Mouse (Mus musculus): ENCODE data around the gene Notch2.

DNA sequence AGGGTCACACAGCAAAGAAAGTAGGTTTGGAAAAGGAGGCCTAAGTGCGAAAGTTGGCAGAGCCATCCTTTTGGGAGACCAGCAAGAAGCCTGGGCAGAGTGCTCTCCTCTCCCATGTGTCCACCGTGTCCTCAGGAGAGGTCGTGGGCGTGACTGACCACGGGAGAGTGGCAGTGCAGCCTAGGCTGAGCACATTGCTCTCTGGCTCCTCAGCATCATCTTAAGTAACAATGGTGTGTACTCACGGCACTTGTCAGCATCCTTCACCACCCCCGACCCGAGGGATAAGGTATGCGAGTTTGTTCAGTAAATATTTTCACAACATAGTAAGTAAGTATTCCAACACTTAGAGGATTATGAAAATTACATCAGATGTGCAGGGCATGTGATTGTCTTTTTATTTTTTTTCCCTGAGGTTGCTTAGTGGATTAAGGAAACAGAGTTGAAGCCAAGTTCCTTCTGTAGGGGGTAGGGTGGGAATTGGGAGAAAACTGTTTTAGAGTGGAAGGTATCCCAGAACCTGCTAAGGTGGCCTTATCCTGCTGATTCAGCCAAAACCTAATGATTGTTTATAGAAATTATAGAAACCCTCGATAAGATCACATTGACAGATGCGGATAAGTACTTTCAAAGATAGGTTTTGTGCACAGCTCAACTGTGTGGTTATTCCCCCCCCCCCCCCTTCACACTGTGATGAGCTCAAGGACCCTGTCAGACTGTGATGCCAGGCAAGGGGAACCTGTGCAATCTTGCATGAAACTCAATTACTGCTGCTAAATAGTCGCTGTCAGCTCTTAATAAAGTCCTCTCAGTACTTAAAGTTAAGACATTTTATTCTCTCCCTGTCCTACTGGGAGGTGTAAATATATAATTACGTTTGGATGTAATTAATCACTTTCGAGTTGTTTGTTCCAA lies 37.4 kb downstream of the Notch2 start:
- no peak for TF ChIP-seq CTCF (IDR thresholded peaks at IDR 0.05; ENCODE audit: low read depth)
- no peak for TF ChIP-seq EP300 (optimal IDR thresholded peaks at IDR 0.05)

Measured in stomach, postnatal 0 days (tissue).